Mouse (Mus musculus) MEL (cell line): Measurements from ENCODE around the gene Ugt2b34.

Experiments used
- CTCF ChIP-seq, 3 experiments: IDR thresholded peaks in 2 of 3; conservative IDR thresholded peaks in 1 of 3; 2 replicates each; pipeline ENCODE4 v1.5.1; 2011 to 2012; ENCODE audit warnings: low read length in 3 of 3, low read depth in 2 of 3, mild to moderate bottlenecking in 2 of 3, improper control_type of control experiment in 1 of 3, inconsistent platforms in 1 of 3, mixed read lengths in 1 of 3, moderate library complexity in 1 of 3; ENCODE audit not compliant: control insufficient read depth in 1 of 3, insufficient read depth in 1 of 3, poor library complexity in 1 of 3, severe bottlenecking in 1 of 3
- E2F4 ChIP-seq: IDR thresholded peaks from 2 replicates; pipeline ENCODE4 v1.6.1; 2011; ENCODE audit warnings: low read depth, low read length, improper control_type of control experiment, borderline replicate concordance
- EP300 ChIP-seq, 2 experiments: IDR thresholded peaks; 2 replicates each; pipeline ENCODE4 v1.6.1; 2011; ENCODE audit warnings: improper control_type of control experiment in 2 of 2, low read length in 2 of 2, low read depth in 1 of 2, mild to moderate bottlenecking in 1 of 2
- ETS1 ChIP-seq: IDR thresholded peaks from 2 replicates; pipeline ENCODE4 v1.6.1; 2012; ENCODE audit warnings: low read depth, mild to moderate bottlenecking, inconsistent platforms, low read length, improper control_type of control experiment, moderate library complexity
- POLR2A ChIP-seq, 2 experiments: IDR thresholded peaks; 2 replicates each; pipeline ENCODE4 v1.6.1; 2011 to 2012; ENCODE audit warnings: low read length in 2 of 2, mild to moderate bottlenecking in 2 of 2, control low read depth in 1 of 2, improper control_type of control experiment in 1 of 2, low read depth in 1 of 2, moderate library complexity in 1 of 2; ENCODE audit not compliant: control insufficient read depth in 1 of 2, insufficient read depth in 1 of 2, poor library complexity in 1 of 2
- POLR2AphosphoS5 ChIP-seq: IDR thresholded peaks from 2 replicates; pipeline ENCODE4 v1.6.1; 2012; ENCODE audit warnings: low read depth, borderline replicate concordance, mild to moderate bottlenecking, inconsistent platforms, low read length, moderate library complexity, mixed read lengths
- SIN3A ChIP-seq: IDR thresholded peaks from 2 replicates; pipeline ENCODE4 v1.6.1; 2012; ENCODE audit warnings: low read length, improper control_type of control experiment, inconsistent platforms
- TBP ChIP-seq: IDR thresholded peaks from 2 replicates; pipeline ENCODE4 v1.8.0; 2011; ENCODE audit warnings: low read depth, low read length, improper control_type of control experiment

DNA sequence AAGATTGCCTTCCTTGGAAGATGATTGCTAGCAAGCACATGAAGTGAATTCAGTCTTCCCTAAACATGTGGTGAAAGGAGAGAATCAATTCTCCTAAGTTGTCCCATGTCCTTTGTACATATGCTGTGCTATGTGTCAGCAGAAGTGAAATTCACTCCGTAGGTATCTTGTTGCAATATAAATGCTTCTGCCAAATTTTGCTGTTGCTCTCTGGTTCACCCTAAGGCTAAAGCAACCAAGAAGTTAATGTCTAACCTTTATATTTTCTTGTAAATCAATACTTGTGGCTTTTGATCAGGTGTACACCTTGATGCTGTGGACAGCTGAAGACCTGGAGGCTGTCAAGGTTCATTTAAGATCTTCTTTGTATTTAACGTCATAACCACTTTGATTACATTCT lies 35.4 kb upstream of the Ugt2b34 start:
- TF ChIP-seq CTCF (IDR thresholded peaks at IDR 0.05 in 2 of 3, conservative IDR thresholded peaks at IDR 0.05 in 1 of 3; ENCODE audit: control insufficient read depth in 1 of 3, insufficient read depth in 1 of 3, low read depth in 2 of 3, low read length in 3 of 3, poor library complexity in 1 of 3, severe bottlenecking in 1 of 3) (no peak), E2F4 (no peak), SIN3A (no peak), POLR2AphosphoS5 (no peak), POLR2A (IDR thresholded peaks at IDR 0.05; ENCODE audit: control insufficient read depth in 1 of 2, insufficient read depth in 1 of 2, low read depth in 1 of 2, low read length in 2 of 2, poor library complexity in 1 of 2) (no peak), EP300 (IDR thresholded peaks at IDR 0.05; ENCODE audit: low read depth in 1 of 2, low read length in 2 of 2) (no peak), TBP (no peak), ETS1 (no peak)
